Mouse (Mus musculus) stomach, embryonic 14.5 days (tissue): ENCODE data around the gene Cdkl2. TPM values are rescaled to one million over a fixed set of nuclear protein-coding genes. Genes with fewer than 3 reads are reported as not detected.

Source experiments
- ATAC-seq: fragments of 200-750 bp; cut with Nextera tagmentation; 2 replicates; pipeline ENCODE4 v1.8.0; 2017; ENCODE audit warnings: low read depth, moderate TSS enrichment; ENCODE audit not compliant: insufficient number of reproducible peaks, insufficient read depth, low FRiP score
- H3K27ac ChIP-seq: fragments of 300-500 bp; sonication (generic); 2 replicates; pipeline ENCODE4 v1.5.1; 2014; ENCODE audit warnings: mild to moderate bottlenecking, low read length, moderate library complexity, mixed read lengths
- H3K27me3 ChIP-seq: fragments of 300-500 bp; sonication (generic); 2 replicates; pipeline ENCODE4 v1.6.1; 2014; ENCODE audit warnings: low read length, control low read depth, mixed read lengths; ENCODE audit not compliant: control insufficient read depth, insufficient read depth
- H3K36me3 ChIP-seq: fragments of 300-500 bp; sonication (generic); 2 replicates; pipeline ENCODE4 v1.6.1; 2014; ENCODE audit warnings: mild to moderate bottlenecking, control low read depth, low read length, moderate library complexity, mixed read lengths; ENCODE audit not compliant: control insufficient read depth, insufficient read depth
- H3K4me1 ChIP-seq: fragments of 300-500 bp; sonication (generic); 2 replicates; pipeline ENCODE4 v1.6.1; 2014; ENCODE audit warnings: low read length, control low read depth, mixed read lengths; ENCODE audit not compliant: control insufficient read depth, insufficient read depth
- H3K4me2 ChIP-seq: fragments of 300-500 bp; sonication (generic); replicated peaks from 2 replicates; pipeline ENCODE4 v1.6.1; 2014; ENCODE audit warnings: low read depth, low read length, control low read depth
- H3K4me3 ChIP-seq: fragments of 300-500 bp; sonication (generic); 2 replicates; pipeline ENCODE4 v1.5.1; 2014; ENCODE audit warnings: low read depth, low read length, control low read depth
- H3K9ac ChIP-seq: fragments of 300-500 bp; sonication (generic); replicated peaks from 2 replicates; pipeline ENCODE4 v1.6.1; 2014; ENCODE audit warnings: low read depth, mild to moderate bottlenecking, control low read depth, low read length, moderate library complexity, mixed read lengths
- H3K9me3 ChIP-seq: fragments of 300-500 bp; sonication (generic); 2 replicates; pipeline ENCODE4 v1.6.1; 2016; ENCODE audit warnings: low read depth, low read length, control low read depth; ENCODE audit not compliant: control insufficient read depth
- WGBS: fragments of 180-500 bp; shearing (Covaris S2); extraction: QIAGEN DNeasy Blood & Tissue Kit; methylation state at CpG from one replicate; pipeline ENCODE4 v1.1.7; 2014; 5-methylcytosine and 5-hydroxymethylcytosine counted together
- polyA plus RNA-seq: library from polyadenylated mRNA; unstranded; fragments of >200 nt; fragmentation: Nextera tagmentation; extraction: Ambion mirVana; gene quantifications from 2 replicates; pipeline ENCODE4 v1.2.1, GENCODE M21; 2014

Gene Cdkl2
- polyA plus RNA-seq: 4.3 and 5.0 TPM in 2 replicates

- Histone ChIP-seq H3K4me1 (no peaks in the 10 kb centered on the region; the same call in 1 of the 2 replicates), H3K9me3 (no peaks in the 10 kb centered on the region), H3K9ac (peak within 1 kb of the TSS; percentile 57), H3K27ac (no peak within 1 kb of the TSS), H3K27me3 (no peaks in the 10 kb centered on the region), H3K36me3 (no peaks in the 10 kb centered on the region), H3K4me2 (peak within 1 kb of the TSS; percentile 48), H3K4me3 (peak within 1 kb of the TSS; percentile 70)
- no peak for ATAC-seq
- 66% methylated on average over 4 of the region's 4 CpGs for WGBS
Measured at GRCm38 (mm10) chr5:92043783-92044182, at the start of gene Cdkl2. Cdkl2 (minus strand) TSS chr5:92043883.

GRCm38 (mm10) chr5:92087469-92087868 lies 43.8 kb upstream of the Cdkl2 start:
- H3K9me3 ChIP-seq: no peaks in the 10 kb centered on the region
- H3K4me2 ChIP-seq: no peak overlapping the region
- H3K27ac ChIP-seq: no peak overlapping the region
- no peak overlapping the region for H3K9ac ChIP-seq
- H3K36me3 ChIP-seq: no peaks in the 10 kb centered on the region
- no peaks in the 10 kb centered on the region for H3K4me1 ChIP-seq
- ATAC-seq: no peak
- WGBS: 93% methylated on average over 4 of the region's 4 CpGs
- no peak overlapping the region for H3K4me3 ChIP-seq
- no peaks in the 10 kb centered on the region for H3K27me3 ChIP-seq

GRCm38 (mm10) chr5:92085821-92086550 lies 42.3 kb upstream of the Cdkl2 start:
- Histone ChIP-seq H3K27ac (no peak overlapping the region), H3K9ac (no peak overlapping the region), H3K27me3 (no peaks in the 10 kb centered on the region), H3K4me2 (no peak overlapping the region), H3K9me3 (no peaks in the 10 kb centered on the region), H3K4me3 (no peak overlapping the region), H3K4me1 (peaks cover 11% of the 10 kb centered on the region), H3K36me3 (no peaks in the 10 kb centered on the region)
- ATAC-seq: no peak
- 90% methylated on average over 7 of the region's 7 CpGs for WGBS

GRCm38 (mm10) chr5:92085246-92085645 lies 41.6 kb upstream of the Cdkl2 start:
- H3K4me3 ChIP-seq: no peak overlapping the region
- no peak overlapping the region for H3K9ac ChIP-seq
- no peaks in the 10 kb centered on the region; the same call in 1 of the 2 replicates for H3K36me3 ChIP-seq
- WGBS: 60% methylated on average over 4 of the region's 4 CpGs
- H3K27me3 ChIP-seq: no peaks in the 10 kb centered on the region
- H3K27ac ChIP-seq: no peak overlapping the region
- peaks cover 11% of the 10 kb centered on the region for H3K4me1 ChIP-seq
- ATAC-seq: no peak
- H3K9me3 ChIP-seq: no peaks in the 10 kb centered on the region
- no peak overlapping the region for H3K4me2 ChIP-seq

GRCm38 (mm10) chr5:92083417-92084038 lies 39.8 kb upstream of the Cdkl2 start, which contains the start of gene G3bp2:
G3bp2 (minus strand) TSS chr5:92083719.
- Histone ChIP-seq H3K4me3 (peak within 1 kb of the TSS; percentile 82), H3K36me3 (no peaks in the 10 kb centered on the region; the same call in 1 of the 2 replicates), H3K9me3 (no peaks in the 10 kb centered on the region), H3K27ac (peak within 1 kb of the TSS; percentile 95), H3K27me3 (no peaks in the 10 kb centered on the region), H3K4me2 (peak within 1 kb of the TSS; percentile 65), H3K4me1 (peaks cover 11% of the 10 kb centered on the region), H3K9ac (peak within 1 kb of the TSS; percentile 79)
- peak; percentile 99 for ATAC-seq
- under 1% methylated on average over 65 of the region's 65 CpGs for WGBS

- H3K9me3 ChIP-seq: no peaks in the 10 kb centered on the region
- peak overlapping the region; percentile 65 for H3K4me2 ChIP-seq
- peak; percentile 1; the same call in 1 of the 2 replicates for ATAC-seq
- H3K36me3 ChIP-seq: no peaks in the 10 kb centered on the region; the same call in 1 of the 2 replicates
- H3K9ac ChIP-seq: peak overlapping the region; percentile 79
- H3K4me3 ChIP-seq: peak overlapping the region; percentile 82
- H3K27ac ChIP-seq: peak overlapping the region; percentile 95
- WGBS: under 1% methylated on average over 48 of the region's 55 CpGs
- no peaks in the 10 kb centered on the region for H3K27me3 ChIP-seq
- peaks cover 11% of the 10 kb centered on the region for H3K4me1 ChIP-seq
Measured at GRCm38 (mm10) chr5:92082821-92083401, 39.2 kb upstream of the Cdkl2 start.

- peak overlapping the region; percentile 82; the same call in 1 of the 2 replicates for H3K4me3 ChIP-seq
- no peaks in the 10 kb centered on the region for H3K27me3 ChIP-seq
- H3K9ac ChIP-seq: peak overlapping the region; percentile 79; the same call in 1 of the 2 replicates
- no peaks in the 10 kb centered on the region; the same call in 1 of the 2 replicates for H3K36me3 ChIP-seq
- peaks cover 11% of the 10 kb centered on the region for H3K4me1 ChIP-seq
- ATAC-seq: no peak
- H3K9me3 ChIP-seq: no peaks in the 10 kb centered on the region
- peak overlapping the region; percentile 65 for H3K4me2 ChIP-seq
- H3K27ac ChIP-seq: no peak overlapping the region
- 49% methylated on average over 3 of the region's 3 CpGs for WGBS
Measured at GRCm38 (mm10) chr5:92081326-92081725, 37.6 kb upstream of the Cdkl2 start.

GRCm38 (mm10) chr5:92080400-92080799 lies 36.7 kb upstream of the Cdkl2 start:
- Histone ChIP-seq H3K27me3 (no peaks in the 10 kb centered on the region), H3K4me1 (peaks cover 11% of the 10 kb centered on the region), H3K9ac (no peak overlapping the region), H3K27ac (no peak overlapping the region), H3K4me3 (no peak overlapping the region), H3K36me3 (no peaks in the 10 kb centered on the region; the same call in 1 of the 2 replicates), H3K4me2 (no peak overlapping the region), H3K9me3 (no peaks in the 10 kb centered on the region)
- ATAC-seq: no peak
- 83% methylated on average over 1 of the region's 1 CpGs for WGBS
